Mouse (Mus musculus) spleen, adult 2 months (tissue): Measurements from ENCODE around the gene Tax1bp1.

Experiments
- CTCF ChIP-seq: fragments of 200-500 bp; IDR thresholded peaks from 2 replicates; pipeline ENCODE4 v1.5.1; 2011; ENCODE audit warnings: mild to moderate bottlenecking, inconsistent platforms; ENCODE audit not compliant: insufficient read depth, insufficient read length, insufficient replicate concordance; ENCODE audit errors: extremely low read depth
- POLR2A ChIP-seq: fragments of 200-500 bp; IDR thresholded peaks from 2 replicates; pipeline ENCODE4 v1.6.1; 2011; ENCODE audit warnings: low read depth, low read length, inconsistent platforms

DNA sequence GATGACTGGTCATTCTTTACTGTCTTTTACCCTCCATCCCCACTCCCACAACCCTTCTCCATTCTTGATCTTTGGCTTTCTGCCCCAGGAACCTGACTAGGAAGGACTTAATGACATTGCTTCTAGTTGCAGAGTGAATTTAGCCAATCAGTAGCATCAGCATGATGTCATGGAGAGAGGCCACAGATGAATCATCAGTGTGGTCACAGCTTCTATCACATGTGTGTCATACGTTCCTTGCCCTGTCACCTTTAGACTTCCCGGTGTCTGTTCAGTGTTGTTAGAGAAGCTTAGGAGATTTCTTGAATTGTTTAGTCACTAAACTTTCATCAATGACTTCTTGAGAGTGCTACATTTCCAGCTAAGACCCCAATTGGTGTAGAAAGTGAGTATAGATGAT lies 10.3 kb upstream of the Tax1bp1 start:
- TF ChIP-seq POLR2A (no peak), CTCF (no peak)
